Mouse (Mus musculus) forebrain, embryonic 11.5 days (tissue): Measurements from ENCODE around the gene Tmem259. TPM values are rescaled to one million over a fixed set of nuclear protein-coding genes. Genes with fewer than 3 reads are reported as not detected.

ENCODE experiments used
- ATAC-seq: fragments of 200-750 bp; cut with Nextera tagmentation; replicated peaks from 2 replicates; pipeline ENCODE4 v1.8.0; 2017; ENCODE audit warnings: moderate TSS enrichment; ENCODE audit not compliant: low FRiP score
- DNase-seq: peaks from one replicate; pipeline ENCODE4 v3.0.0-alpha.2; 2017; ENCODE audit warnings: low spot score
- H3K27ac ChIP-seq: fragments of 300-500 bp; sonication (generic); 2 replicates; pipeline ENCODE4 v1.5.1; 2014; ENCODE audit warnings: low read depth, low read length
- H3K27me3 ChIP-seq: fragments of 300-500 bp; sonication (generic); 2 replicates; pipeline ENCODE4 v1.6.1; 2014; ENCODE audit warnings: mild to moderate bottlenecking, low read length, mixed read lengths; ENCODE audit not compliant: control insufficient read depth, insufficient read depth
- H3K36me3 ChIP-seq: fragments of 300-500 bp; sonication (generic); 2 replicates; pipeline ENCODE4 v1.6.1; 2014; ENCODE audit warnings: mild to moderate bottlenecking, low read length, moderate library complexity, mixed read lengths; ENCODE audit not compliant: control insufficient read depth, insufficient read depth
- H3K4me1 ChIP-seq: fragments of 300-500 bp; sonication (generic); replicated peaks from 2 replicates; pipeline ENCODE4 v1.6.1; 2014; ENCODE audit warnings: low read length, mixed read lengths; ENCODE audit not compliant: control insufficient read depth, insufficient read depth
- H3K4me2 ChIP-seq: fragments of 300-500 bp; sonication (generic); 2 replicates; pipeline ENCODE4 v1.6.1; 2014; ENCODE audit warnings: low read depth, mild to moderate bottlenecking, low read length, moderate library complexity, mixed read lengths; ENCODE audit not compliant: severe bottlenecking
- H3K4me3 ChIP-seq: fragments of 300-500 bp; sonication (generic); 2 replicates; pipeline ENCODE4 v1.5.1; 2014; ENCODE audit warnings: low read depth, low read length
- H3K9ac ChIP-seq: fragments of 300-500 bp; sonication (generic); 2 replicates; pipeline ENCODE4 v1.6.1; 2014; ENCODE audit warnings: low read length
- H3K9me3 ChIP-seq: fragments of 300-500 bp; sonication (generic); 2 replicates; pipeline ENCODE4 v1.6.1; 2016; ENCODE audit warnings: low read length, mixed read lengths; ENCODE audit not compliant: control insufficient read depth
- WGBS: fragments of 180-500 bp; shearing (Covaris S2); extraction: QIAGEN DNeasy Blood & Tissue Kit; methylation state at CpG from one replicate; pipeline ENCODE4 v1.1.7; 2014; 5-methylcytosine and 5-hydroxymethylcytosine counted together
- polyA plus RNA-seq: library from polyadenylated mRNA; unstranded; fragments of >200 nt; fragmentation: Nextera tagmentation; extraction: Ambion mirVana; gene quantifications from 2 replicates; pipeline ENCODE4 v1.2.1, GENCODE M21; 2014

Tmem259 gene
- polyA plus RNA-seq = 17.8 and 18.6 TPM in 2 replicates

- H3K27ac ChIP-seq = peak within 1 kb of the TSS; percentile 91
- H3K9ac ChIP-seq = peak within 1 kb of the TSS; percentile 86
- WGBS = under 1% methylated on average over 41 of the region's 49 CpGs
- H3K4me1 ChIP-seq = peaks cover 21% of the 10 kb centered on the region
- H3K4me2 ChIP-seq = peak within 1 kb of the TSS; percentile 74
- H3K36me3 ChIP-seq = no peaks in the 10 kb centered on the region; the same call in 1 of the 2 replicates
- DNase-seq (peak; percentile 91), ATAC-seq (peak; percentile 77)
- H3K4me3 ChIP-seq = peak within 1 kb of the TSS; percentile 91
- H3K9me3 ChIP-seq = no peaks in the 10 kb centered on the region
- peaks cover 23% of the 10 kb centered on the region for H3K27me3 ChIP-seq
Measured at GRCm38 (mm10) chr10:79984195-79984816, at the start of gene Tmem259. TSS of gene Tmem259 (minus strand) at chr10:79984330.

DNA sequence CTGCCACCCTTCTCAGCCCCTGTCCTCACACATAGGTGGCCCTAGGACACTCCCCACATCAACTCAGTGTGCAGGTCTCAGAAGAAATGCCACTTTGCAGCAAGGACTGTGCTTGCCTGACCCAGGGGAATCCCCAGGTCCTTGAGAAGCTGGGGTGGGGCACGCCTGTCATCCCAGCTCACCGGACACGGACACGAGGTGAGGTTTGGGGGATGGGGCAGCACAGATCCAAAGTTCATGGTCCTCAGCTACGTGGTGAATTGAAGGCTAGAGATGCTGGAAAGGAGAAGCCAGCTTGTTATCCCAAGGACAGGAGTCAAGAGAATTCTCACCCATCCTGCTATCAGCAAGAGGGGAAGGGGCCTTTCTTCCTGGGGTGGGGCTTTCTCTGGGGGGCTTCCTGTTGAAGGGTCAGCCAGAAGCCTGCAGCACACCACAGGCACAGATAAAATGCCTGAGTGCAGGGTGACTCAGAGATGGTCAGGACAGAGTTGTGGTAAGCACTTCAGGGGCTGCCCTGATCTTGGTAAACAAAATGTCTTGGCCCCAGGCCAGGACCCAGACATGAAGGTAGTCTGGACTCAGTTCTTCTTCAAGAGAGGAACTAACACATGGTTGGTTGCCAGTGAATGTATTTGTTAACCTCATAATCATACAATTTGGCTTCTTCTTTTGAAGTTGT lies 48.8 kb upstream of the Tmem259 start:
- H3K36me3 ChIP-seq = peaks cover 5% of the 10 kb centered on the region; the same call in 1 of the 2 replicates
- H3K9me3 ChIP-seq = no peaks in the 10 kb centered on the region
- no peak overlapping the region for H3K27ac ChIP-seq
- no peaks in the 10 kb centered on the region for H3K27me3 ChIP-seq
- peaks cover under 1% of the 10 kb centered on the region for H3K4me1 ChIP-seq
- no peak overlapping the region for H3K4me2 ChIP-seq
- H3K9ac ChIP-seq = no peak overlapping the region
- WGBS = 69% methylated on average over 5 of the region's 5 CpGs
- DNase-seq (no peak), ATAC-seq (no peak)
- no peak overlapping the region for H3K4me3 ChIP-seq

GRCm38 (mm10) chr10:80030736-80031135 lies 46.6 kb upstream of the Tmem259 start:
- Histone ChIP-seq H3K9me3 (no peaks in the 10 kb centered on the region), H3K4me3 (no peak overlapping the region), H3K27me3 (no peaks in the 10 kb centered on the region), H3K36me3 (peaks cover 3% of the 10 kb centered on the region; the same call in 1 of the 2 replicates), H3K27ac (no peak overlapping the region), H3K9ac (no peak overlapping the region), H3K4me2 (no peak overlapping the region), H3K4me1 (no peaks in the 10 kb centered on the region)
- WGBS = 89% methylated on average over 17 of the region's 17 CpGs
- DNase-seq = no peak
- no peak for ATAC-seq

- no peak overlapping the region for H3K9ac ChIP-seq
- H3K4me1 ChIP-seq = no peaks in the 10 kb centered on the region
- no peaks in the 10 kb centered on the region for H3K27me3 ChIP-seq
- DNase-seq = no peak
- H3K36me3 ChIP-seq = peaks cover 1% of the 10 kb centered on the region; the same call in 1 of the 2 replicates
- no peak overlapping the region for H3K4me2 ChIP-seq
- no peak overlapping the region for H3K4me3 ChIP-seq
- WGBS = 93% methylated on average over 7 of the region's 9 CpGs
- no peak for ATAC-seq
- no peaks in the 10 kb centered on the region for H3K9me3 ChIP-seq
- H3K27ac ChIP-seq = no peak overlapping the region
Measured at GRCm38 (mm10) chr10:80030191-80030590, 46.1 kb upstream of the Tmem259 start.

GRCm38 (mm10) chr10:80028521-80028846 lies 44.4 kb upstream of the Tmem259 start:
- Histone ChIP-seq H3K27me3 (no peaks in the 10 kb centered on the region), H3K9me3 (no peaks in the 10 kb centered on the region), H3K36me3 (no peaks in the 10 kb centered on the region), H3K9ac (no peak overlapping the region), H3K4me3 (no peak overlapping the region), H3K4me1 (no peaks in the 10 kb centered on the region), H3K27ac (no peak overlapping the region), H3K4me2 (no peak overlapping the region)
- WGBS = 93% methylated on average over 13 of the region's 13 CpGs
- DNase-seq (no peak), ATAC-seq (no peak)

- H3K4me1 ChIP-seq = no peaks in the 10 kb centered on the region
- H3K4me2 ChIP-seq = no peak overlapping the region
- H3K27ac ChIP-seq = no peak overlapping the region
- no peak overlapping the region for H3K9ac ChIP-seq
- H3K36me3 ChIP-seq = no peaks in the 10 kb centered on the region
- no peaks in the 10 kb centered on the region for H3K9me3 ChIP-seq
- WGBS = 73% methylated on average over 20 of the region's 20 CpGs
- DNase-seq (no peak), ATAC-seq (0 out of 2 replicates have a peak, but pooled peaks have one; percentile 43)
- H3K27me3 ChIP-seq = no peaks in the 10 kb centered on the region
- H3K4me3 ChIP-seq = no peak overlapping the region
Measured at GRCm38 (mm10) chr10:80027681-80028520, 43.8 kb upstream of the Tmem259 start.

DNA sequence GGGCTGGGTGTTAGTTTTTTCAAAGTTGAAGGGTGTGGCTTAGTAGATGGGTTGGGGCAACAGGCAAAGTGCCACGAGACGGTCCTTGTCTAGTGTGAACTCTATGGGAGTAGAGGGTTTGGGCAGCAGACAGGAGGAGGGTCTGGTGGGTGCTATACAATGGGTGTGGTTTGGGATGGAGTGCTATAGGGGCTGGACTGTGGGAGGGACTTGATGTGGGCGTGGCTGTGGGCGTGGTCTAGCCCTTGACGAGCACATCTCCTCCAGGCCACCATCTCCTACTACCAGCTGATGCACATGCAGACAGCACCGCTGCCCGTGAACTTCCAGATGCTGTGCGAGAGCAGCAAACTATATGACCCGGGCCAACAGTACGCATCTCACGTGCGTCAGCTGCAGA lies 41.8 kb upstream of the Tmem259 start:
- H3K36me3 ChIP-seq = no peaks in the 10 kb centered on the region
- ATAC-seq (peak; percentile 49), DNase-seq (no peak)
- no peak overlapping the region for H3K27ac ChIP-seq
- H3K9me3 ChIP-seq = no peaks in the 10 kb centered on the region
- 60% methylated on average over 12 of the region's 12 CpGs for WGBS
- H3K9ac ChIP-seq = no peak overlapping the region
- H3K4me3 ChIP-seq = no peak overlapping the region
- no peak overlapping the region for H3K4me2 ChIP-seq
- H3K27me3 ChIP-seq = no peaks in the 10 kb centered on the region
- no peaks in the 10 kb centered on the region for H3K4me1 ChIP-seq

- Histone ChIP-seq H3K36me3 (no peaks in the 10 kb centered on the region), H3K4me2 (no peak overlapping the region), H3K9me3 (no peaks in the 10 kb centered on the region), H3K27me3 (no peaks in the 10 kb centered on the region), H3K9ac (no peak overlapping the region), H3K4me1 (no peaks in the 10 kb centered on the region), H3K4me3 (no peak overlapping the region), H3K27ac (no peak overlapping the region)
- ATAC-seq (peak; percentile 3; the same call in 1 of the 2 replicates), DNase-seq (no peak)
- WGBS = 80% methylated on average over 10 of the region's 10 CpGs
Measured at GRCm38 (mm10) chr10:80025463-80025862, 41.3 kb upstream of the Tmem259 start.
